Mouse (Mus musculus) hindbrain, embryonic 11.5 days (tissue): Measurements from ENCODE around the gene Cdc14a. TPM values are rescaled to one million over a fixed set of nuclear protein-coding genes. Genes with fewer than 3 reads are reported as not detected.

Source experiments
- ATAC-seq: fragments of 200-750 bp; cut with Nextera tagmentation; 2 replicates; pipeline ENCODE4 v1.8.0; 2017; ENCODE audit warnings: mild to moderate bottlenecking, moderate TSS enrichment, moderate library complexity; ENCODE audit not compliant: low FRiP score
- DNase-seq: peaks from one replicate; pipeline ENCODE4 v3.0.0-alpha.2; 2015; ENCODE audit warnings: low spot score
- H3K27ac ChIP-seq: fragments of 300-500 bp; sonication (generic); 2 replicates; pipeline ENCODE4 v1.5.1; 2014; ENCODE audit warnings: mild to moderate bottlenecking, low read depth, low read length
- H3K27me3 ChIP-seq: fragments of 300-500 bp; sonication (generic); 2 replicates; pipeline ENCODE4 v1.6.1; 2014; ENCODE audit warnings: mild to moderate bottlenecking, low read length, moderate library complexity, mixed read lengths; ENCODE audit not compliant: control insufficient read depth, insufficient read depth
- H3K36me3 ChIP-seq: fragments of 300-500 bp; sonication (generic); 2 replicates; pipeline ENCODE4 v1.6.1; 2014; ENCODE audit warnings: mild to moderate bottlenecking, low read length, moderate library complexity, mixed read lengths; ENCODE audit not compliant: control insufficient read depth, insufficient read depth
- H3K4me1 ChIP-seq: fragments of 300-500 bp; sonication (generic); replicated peaks from 2 replicates; pipeline ENCODE4 v1.6.1; 2014; ENCODE audit warnings: low read length, mixed read lengths; ENCODE audit not compliant: control insufficient read depth, insufficient read depth
- H3K4me2 ChIP-seq: fragments of 300-500 bp; sonication (generic); replicated peaks from 2 replicates; pipeline ENCODE4 v1.6.1; 2014; ENCODE audit warnings: mild to moderate bottlenecking, low read depth, low read length
- H3K4me3 ChIP-seq: fragments of 300-500 bp; sonication (generic); 2 replicates; pipeline ENCODE4 v1.5.1; 2014; ENCODE audit warnings: low read depth, low read length
- H3K9ac ChIP-seq: fragments of 300-500 bp; sonication (generic); 2 replicates; pipeline ENCODE4 v1.6.1; 2014; ENCODE audit warnings: low read depth, low read length
- H3K9me3 ChIP-seq: fragments of 300-500 bp; sonication (generic); 2 replicates; pipeline ENCODE4 v1.6.1; 2016; ENCODE audit warnings: low read length; ENCODE audit not compliant: control insufficient read depth
- WGBS: fragments of 180-500 bp; shearing (Covaris S2); extraction: QIAGEN DNeasy Blood & Tissue Kit; methylation state at CpG from one replicate; pipeline ENCODE4 v1.1.7; 2014; 5-methylcytosine and 5-hydroxymethylcytosine counted together
- polyA plus RNA-seq: library from polyadenylated mRNA; unstranded; fragments of >200 nt; fragmentation: Nextera tagmentation; extraction: Ambion mirVana; gene quantifications from 2 replicates; pipeline ENCODE4 v1.2.1, GENCODE M21; 2014

Gene Cdc14a
- polyA plus RNA-seq, 1 experiment from 2014 or later = 14.1 TPM

DNA sequence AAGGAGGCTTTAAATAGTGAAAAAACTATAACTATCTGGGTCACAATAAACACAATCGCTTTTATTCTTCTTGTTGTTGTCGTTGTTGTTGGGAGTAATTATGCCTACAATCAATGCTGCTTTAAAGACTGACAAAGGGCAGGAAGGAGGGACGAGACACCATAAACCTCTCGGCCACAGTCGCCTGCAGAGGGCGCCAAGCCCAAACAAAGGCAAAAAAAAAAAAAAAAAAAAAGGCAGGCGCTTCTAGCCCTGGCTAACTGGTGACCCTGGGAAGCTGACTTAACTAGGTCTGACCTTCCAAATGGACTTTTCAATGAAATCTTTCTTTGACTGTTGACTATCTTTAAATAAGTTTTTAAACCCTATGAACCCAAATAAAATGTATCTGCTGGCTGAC lies 90.6 kb downstream of the Cdc14a start:
- DNase-seq (peak; percentile 64), ATAC-seq (no peak)
- Histone ChIP-seq H3K4me3 (no peak overlapping the region), H3K27ac (no peak overlapping the region), H3K9ac (no peak overlapping the region), H3K4me2 (no peak overlapping the region), H3K9me3 (no peaks in the 10 kb centered on the region), H3K27me3 (no peaks in the 10 kb centered on the region), H3K4me1 (no peaks in the 10 kb centered on the region), H3K36me3 (no peaks in the 10 kb centered on the region)
- WGBS = 19% methylated on average over 7 of the region's 7 CpGs

GRCm38 (mm10) chr3:116331811-116332464 lies 91.9 kb downstream of the Cdc14a start:
- Histone ChIP-seq H3K4me1 (no peaks in the 10 kb centered on the region), H3K9ac (no peak overlapping the region), H3K9me3 (no peaks in the 10 kb centered on the region), H3K27me3 (no peaks in the 10 kb centered on the region), H3K4me2 (no peak overlapping the region), H3K4me3 (no peak overlapping the region), H3K27ac (no peak overlapping the region), H3K36me3 (no peaks in the 10 kb centered on the region)
- DNase-seq = peak; percentile 79
- 54% methylated on average over 8 of the region's 8 CpGs for WGBS
- ATAC-seq = peak; percentile 75; the same call in 1 of the 2 replicates

- 83% methylated on average over 8 of the region's 8 CpGs for WGBS
- H3K9ac ChIP-seq = no peak overlapping the region
- DNase-seq (no peak), ATAC-seq (no peak)
- no peak overlapping the region for H3K27ac ChIP-seq
- no peak overlapping the region for H3K4me3 ChIP-seq
- no peaks in the 10 kb centered on the region for H3K36me3 ChIP-seq
- H3K27me3 ChIP-seq = no peaks in the 10 kb centered on the region
- H3K9me3 ChIP-seq = no peaks in the 10 kb centered on the region
- no peaks in the 10 kb centered on the region for H3K4me1 ChIP-seq
- no peak overlapping the region for H3K4me2 ChIP-seq
These were observed 93.9 kb downstream of the Cdc14a start for GRCm38 (mm10) chr3:116329976-116330375.

GRCm38 (mm10) chr3:116329023-116329762 lies 94.6 kb downstream of the Cdc14a start:
- Histone ChIP-seq H3K27ac (no peak overlapping the region), H3K36me3 (no peaks in the 10 kb centered on the region)
- no peak for ATAC-seq

DNA sequence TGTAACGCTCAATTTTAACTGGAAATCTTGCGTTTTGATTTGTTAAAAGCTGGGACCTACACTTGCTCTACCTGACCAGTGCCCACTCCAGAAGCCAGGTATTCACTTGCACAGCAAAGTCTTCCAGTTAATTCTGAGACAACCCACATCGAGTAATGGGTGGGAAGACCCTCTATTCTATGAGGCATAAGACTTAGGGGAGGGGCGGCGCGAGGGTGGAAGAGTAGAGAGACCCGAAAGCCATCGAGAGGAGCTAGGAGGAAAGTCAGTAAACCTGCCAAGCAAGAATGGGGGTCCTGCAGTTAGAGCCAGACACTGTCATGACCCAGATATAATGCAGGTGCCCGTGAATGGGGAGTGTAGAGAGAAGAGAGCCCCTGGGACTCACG lies 96.2 kb downstream of the Cdc14a start:
- Histone ChIP-seq H3K9ac (no peak overlapping the region), H3K9me3 (no peaks in the 10 kb centered on the region), H3K4me2 (no peak overlapping the region), H3K4me3 (no peak overlapping the region), H3K4me1 (no peaks in the 10 kb centered on the region), H3K27ac (no peak overlapping the region), H3K27me3 (no peaks in the 10 kb centered on the region), H3K36me3 (no peaks in the 10 kb centered on the region)
- 58% methylated on average over 10 of the region's 10 CpGs for WGBS
- DNase-seq (no peak), ATAC-seq (peak; percentile 15)

More at GRCm38 (mm10) chr3:116329023-116329762, 94.6 kb downstream of the Cdc14a start:
- Histone ChIP-seq H3K9me3 (no peaks in the 10 kb centered on the region), H3K4me3 (no peak overlapping the region), H3K4me2 (no peak overlapping the region), H3K9ac (no peak overlapping the region), H3K27me3 (no peaks in the 10 kb centered on the region), H3K4me1 (no peaks in the 10 kb centered on the region)
- no peak for DNase-seq
- WGBS = 79% methylated on average over 18 of the region's 18 CpGs

DNA sequence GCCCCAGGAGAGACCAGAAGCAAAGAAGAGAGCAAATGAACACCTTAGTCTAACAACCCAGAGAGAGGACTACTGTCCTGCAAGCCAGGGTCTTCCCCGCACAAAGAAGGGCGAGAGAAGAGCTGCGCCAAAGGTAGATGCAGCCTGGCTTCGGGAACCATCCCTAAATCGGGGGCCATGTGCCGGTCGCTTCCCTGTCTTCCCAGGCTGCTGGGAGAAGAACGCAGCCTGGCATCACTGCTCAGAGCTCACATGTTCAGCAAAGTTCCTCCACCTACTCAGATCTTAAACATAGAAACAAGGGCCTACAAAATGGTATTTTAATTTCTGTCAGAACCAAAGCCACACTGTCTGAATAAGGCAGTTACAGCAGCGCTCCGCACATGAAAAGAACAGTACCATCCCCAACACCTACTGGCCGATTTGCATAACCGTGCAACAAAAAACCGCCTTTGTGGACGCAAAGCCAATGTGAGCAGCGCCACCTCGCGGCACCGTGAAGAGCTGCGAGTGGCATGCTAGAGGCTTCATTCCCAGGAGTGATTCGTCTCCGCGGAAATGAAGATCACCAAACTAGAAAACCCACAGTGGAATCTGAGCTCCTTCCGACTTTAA lies 96.7 kb downstream of the Cdc14a start:
- Histone ChIP-seq H3K36me3 (no peaks in the 10 kb centered on the region), H3K4me1 (no peaks in the 10 kb centered on the region), H3K4me2 (peak overlapping the region; percentile 32), H3K9ac (no peak overlapping the region), H3K27ac (no peak overlapping the region), H3K9me3 (no peaks in the 10 kb centered on the region), H3K27me3 (no peaks in the 10 kb centered on the region), H3K4me3 (no peak overlapping the region)
- 8% methylated on average over 23 of the region's 23 CpGs for WGBS
- ATAC-seq = peak; percentile 67
- peak; percentile 91 for DNase-seq

GRCm38 (mm10) chr3:116325501-116325900 lies 98.3 kb downstream of the Cdc14a start:
- ATAC-seq = no peak
- no peak overlapping the region for H3K4me2 ChIP-seq

DNA sequence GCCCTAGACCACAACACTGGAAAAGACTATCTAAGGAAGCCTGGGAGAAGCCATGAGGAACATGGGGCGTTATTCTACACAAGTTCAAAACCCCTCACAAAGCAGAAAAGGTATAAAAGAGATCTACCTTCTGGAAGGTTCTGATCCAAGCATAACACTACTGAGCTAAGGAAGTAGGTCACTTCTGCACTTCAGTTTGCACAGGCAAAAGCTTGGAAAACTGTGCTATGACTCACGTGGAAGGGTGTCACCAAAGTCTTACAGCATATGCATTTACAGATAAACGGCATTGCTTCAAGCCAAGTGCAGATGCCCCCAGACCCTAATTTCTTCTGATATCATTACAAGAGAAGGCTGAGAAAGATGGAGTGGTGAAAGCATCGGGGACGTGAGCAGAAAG lies 104.1 kb downstream of the Cdc14a start:
- 97% methylated on average over 5 of the region's 5 CpGs for WGBS
- no peaks in the 10 kb centered on the region for H3K4me1 ChIP-seq
- no peak overlapping the region for H3K4me2 ChIP-seq
- no peaks in the 10 kb centered on the region for H3K27me3 ChIP-seq
- no peak overlapping the region for H3K4me3 ChIP-seq
- no peak overlapping the region for H3K9ac ChIP-seq
- ATAC-seq (no peak), DNase-seq (no peak)
- no peaks in the 10 kb centered on the region for H3K9me3 ChIP-seq
- H3K27ac ChIP-seq = no peak overlapping the region
- no peaks in the 10 kb centered on the region for H3K36me3 ChIP-seq

More at GRCm38 (mm10) chr3:116325501-116325900, 98.3 kb downstream of the Cdc14a start:
- Histone ChIP-seq H3K27ac (no peak overlapping the region), H3K9me3 (no peaks in the 10 kb centered on the region), H3K36me3 (no peaks in the 10 kb centered on the region), H3K4me1 (no peaks in the 10 kb centered on the region), H3K4me3 (no peak overlapping the region), H3K9ac (no peak overlapping the region), H3K27me3 (no peaks in the 10 kb centered on the region)
- WGBS = 92% methylated on average over 2 of the region's 2 CpGs
- no peak for DNase-seq
